Mouse (Mus musculus) heart, postnatal 36 days (tissue): ENCODE measurements at regions not wholly inside any gene's neighbourhood (a gene's known extent, or its start where the extent isn't known, plus 50 kb on each side); places are given as distances from the start of the nearest gene placed in this dataset.
"Not testable (repeated sequence)": the region's sequence is repeated elsewhere in the genome, so short reads cannot be mapped to it uniquely, and the experiment has no call there.

Source experiments
- DNase-seq, 2 experiments: peaks; one replicate each; pipeline ENCODE4 v3.0.0; 2021 to 2022
- intact Hi-C: fragments of 180-260 bp; cut with DNase I; formaldehyde crosslinking; loops from one replicate; pipeline ENCODE4 v1.15.1; 2025

DNA sequence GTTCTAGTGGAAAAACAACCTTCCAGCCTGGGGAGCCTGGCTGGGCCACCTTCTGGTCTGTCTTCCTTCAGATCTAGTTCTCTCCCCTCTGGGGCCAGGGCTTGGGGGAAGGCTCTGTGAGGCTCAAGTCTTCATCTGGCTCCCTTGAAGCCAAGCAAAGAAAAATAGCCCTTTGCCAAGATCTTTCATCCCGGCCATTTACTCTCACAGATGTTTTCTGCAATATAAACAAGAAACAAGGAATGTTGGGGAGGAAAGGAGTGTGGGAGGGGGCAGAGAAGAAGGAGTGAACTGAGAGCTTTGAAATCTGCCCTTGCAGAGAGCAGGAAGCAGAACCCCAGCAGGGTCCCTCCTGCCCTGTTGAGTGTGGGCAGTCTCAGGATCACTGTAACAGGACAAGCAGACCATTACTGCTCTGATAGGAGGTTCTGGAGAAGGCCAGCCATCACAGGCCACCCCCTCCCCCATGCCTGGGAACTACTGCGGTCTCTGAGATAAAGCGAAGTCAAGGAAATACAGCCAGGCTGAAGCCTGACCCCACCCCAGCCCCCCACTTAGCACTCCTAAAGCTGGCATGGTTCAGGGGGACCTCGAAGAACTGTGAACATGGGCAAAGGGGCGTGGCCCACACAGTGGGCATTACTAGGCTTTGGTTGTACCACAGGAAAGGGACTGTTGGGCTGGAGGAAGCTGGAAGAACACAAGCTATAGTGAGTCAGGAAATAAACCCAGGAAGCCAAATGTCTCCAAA, 118.8 kb downstream of the Zfp36l1 start:
- intact Hi-C loops: no loop called here
- no peak for DNase-seq

DNA sequence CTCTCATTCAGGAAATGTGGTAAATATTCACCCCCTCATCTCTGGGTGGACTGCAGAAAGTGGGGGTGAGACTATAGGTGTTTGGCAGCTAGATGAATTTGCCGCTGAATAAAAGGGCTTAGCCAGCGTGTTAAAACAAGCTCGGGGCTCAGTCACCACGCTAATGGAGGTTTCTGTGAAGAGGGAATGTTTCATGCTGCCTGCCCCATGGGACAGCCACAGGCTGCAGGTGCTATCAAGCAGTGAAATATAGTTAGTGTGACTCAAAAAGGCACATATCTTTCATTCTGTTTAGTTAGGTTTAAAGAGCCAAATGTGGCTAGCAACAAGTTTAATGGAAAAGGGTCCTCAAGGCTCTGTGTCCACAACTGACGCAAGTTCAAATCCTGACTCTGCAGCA, 121.5 kb downstream of the Zfp36l1 start:
- intact Hi-C loops: no loop called here

DNA sequence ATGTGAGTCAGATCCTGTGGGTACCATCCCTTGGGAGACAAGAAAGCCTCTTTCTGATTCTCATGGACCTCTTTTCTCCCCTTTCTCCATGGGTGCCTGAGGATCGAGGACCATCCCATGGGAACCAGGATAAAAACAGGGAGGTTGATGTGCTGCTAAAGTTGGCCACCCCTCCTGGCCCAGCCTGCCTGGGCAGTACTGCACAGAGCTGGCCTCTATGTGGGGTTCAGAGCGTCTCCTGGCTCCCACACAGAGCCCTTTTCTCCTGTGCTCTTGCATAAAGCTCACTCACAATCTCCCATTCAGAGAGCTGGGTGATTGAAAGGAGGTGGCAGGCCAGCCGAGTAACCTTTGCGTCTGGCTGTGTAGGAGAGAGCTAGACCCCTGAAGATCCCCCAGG, 122.1 kb downstream of the Zfp36l1 start:
- intact Hi-C loops: no loop called here

More for the DNA sequence above, 121.5 kb downstream of the Zfp36l1 start:
- no peak for DNase-seq

DNA sequence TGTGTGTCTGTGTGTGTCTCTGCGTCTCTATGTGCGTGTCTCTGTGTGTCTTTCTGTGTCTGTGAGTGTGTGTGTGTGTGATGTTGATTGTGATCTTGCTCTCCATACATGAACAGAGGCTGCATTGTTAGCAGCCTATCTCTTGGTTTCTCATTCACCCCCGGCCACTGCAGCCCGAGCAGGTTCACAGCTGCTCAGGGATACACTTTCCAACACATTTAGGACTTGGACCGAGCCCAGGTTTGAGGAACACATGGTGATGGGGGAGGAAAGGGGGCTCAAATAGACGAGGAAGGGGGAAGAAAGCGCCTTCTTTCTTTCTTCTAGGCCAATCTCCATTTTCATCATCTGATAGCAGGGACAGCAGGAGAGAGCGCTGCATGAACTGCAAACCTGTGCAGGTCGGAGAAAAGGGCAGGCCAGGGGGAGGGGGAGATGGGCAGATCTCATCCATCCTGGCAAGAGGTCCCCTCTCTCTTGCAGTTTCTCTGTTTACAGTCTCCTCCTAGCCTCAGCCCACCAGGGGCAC, 123.2 kb downstream of the Zfp36l1 start:
- intact Hi-C loops: no loop called here
- no peak for DNase-seq

More for the DNA sequence above, 122.1 kb downstream of the Zfp36l1 start:
- DNase-seq: no peak

DNA sequence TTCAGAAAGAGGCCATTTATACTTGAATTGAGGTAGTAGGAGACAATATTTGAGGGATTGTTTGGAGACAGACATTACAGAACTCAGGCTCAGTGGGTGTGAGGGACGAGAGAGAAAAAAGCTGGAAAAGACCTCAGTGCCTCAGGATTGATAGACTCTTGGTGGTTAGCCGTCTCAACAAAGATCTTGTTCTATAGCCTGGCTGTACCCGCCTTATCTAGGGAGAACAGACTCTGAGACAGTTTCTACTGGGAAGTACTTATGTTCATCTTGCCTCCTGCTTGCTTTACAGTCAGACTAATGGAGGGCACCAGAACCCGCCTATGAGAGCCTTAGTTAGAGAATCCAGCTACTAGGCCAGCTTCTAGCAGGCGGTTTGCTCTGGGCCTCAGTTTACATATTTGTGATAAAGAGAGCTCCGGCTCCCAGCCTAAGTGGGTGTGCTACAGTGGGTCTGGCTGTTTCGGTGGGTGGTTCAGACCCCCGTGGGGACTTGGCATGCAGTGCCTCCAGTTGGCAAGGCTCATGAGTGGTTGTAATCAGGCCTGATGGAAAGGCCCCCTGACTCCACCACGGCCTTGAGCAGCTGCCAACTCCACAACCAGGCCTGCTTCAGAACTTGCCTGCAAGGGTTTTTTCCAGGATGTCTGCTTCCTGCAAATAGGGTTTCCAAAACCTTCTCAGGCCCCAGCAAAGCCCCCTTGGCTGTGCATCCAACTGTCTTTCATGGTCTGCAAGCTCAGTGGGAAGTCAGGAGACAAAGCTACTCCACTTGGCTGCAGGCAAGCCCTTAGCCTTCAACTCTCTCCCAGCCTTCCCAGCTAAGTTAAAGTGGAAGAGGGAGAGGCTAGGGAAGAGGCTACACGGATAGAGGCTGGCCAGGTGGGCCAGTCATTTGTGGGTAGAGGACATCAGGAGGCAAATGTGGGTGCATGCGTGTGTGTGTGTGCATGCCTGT, 124.1 kb downstream of the Zfp36l1 start:
- intact Hi-C loops: no loop called here
- no peak for DNase-seq

DNA sequence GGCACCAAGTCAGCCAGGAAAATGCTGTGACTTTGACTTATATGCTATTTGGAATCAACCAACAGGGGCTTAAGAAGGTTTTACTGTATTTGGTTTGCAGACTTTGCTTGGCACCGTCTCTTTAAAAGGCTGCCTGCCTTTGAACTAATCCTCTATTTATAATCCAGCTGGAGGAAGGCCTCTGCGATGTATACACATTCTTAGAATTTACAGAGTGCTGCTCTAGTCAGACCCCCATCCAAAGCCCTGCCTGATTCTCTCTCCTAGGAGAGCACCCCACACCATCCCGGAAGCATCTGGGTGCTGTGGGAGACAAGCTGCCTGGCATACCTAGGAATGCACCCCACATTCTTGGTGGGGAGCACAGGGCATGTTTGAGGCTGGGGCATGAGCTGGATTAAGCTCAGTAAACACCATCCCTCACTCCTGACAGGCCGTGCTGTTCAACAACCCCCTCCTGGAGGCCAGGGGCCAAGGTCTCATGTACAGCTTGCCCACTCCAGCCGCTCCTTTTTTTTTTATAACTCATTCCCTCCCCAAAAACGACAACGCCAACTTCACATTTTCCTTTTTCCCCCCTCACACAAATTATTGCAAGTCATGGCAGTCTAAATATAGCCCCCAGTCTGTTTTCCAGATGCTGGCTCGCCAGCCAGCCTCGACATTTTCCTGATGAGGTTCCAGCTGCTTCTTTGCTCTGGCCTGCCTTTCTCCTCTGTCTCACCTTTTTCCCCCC, 126.4 kb downstream of the Zfp36l1 start:
- DNase-seq: peak in 1 of 2 experiments; percentile 12
- intact Hi-C loops: no loop called here

DNA sequence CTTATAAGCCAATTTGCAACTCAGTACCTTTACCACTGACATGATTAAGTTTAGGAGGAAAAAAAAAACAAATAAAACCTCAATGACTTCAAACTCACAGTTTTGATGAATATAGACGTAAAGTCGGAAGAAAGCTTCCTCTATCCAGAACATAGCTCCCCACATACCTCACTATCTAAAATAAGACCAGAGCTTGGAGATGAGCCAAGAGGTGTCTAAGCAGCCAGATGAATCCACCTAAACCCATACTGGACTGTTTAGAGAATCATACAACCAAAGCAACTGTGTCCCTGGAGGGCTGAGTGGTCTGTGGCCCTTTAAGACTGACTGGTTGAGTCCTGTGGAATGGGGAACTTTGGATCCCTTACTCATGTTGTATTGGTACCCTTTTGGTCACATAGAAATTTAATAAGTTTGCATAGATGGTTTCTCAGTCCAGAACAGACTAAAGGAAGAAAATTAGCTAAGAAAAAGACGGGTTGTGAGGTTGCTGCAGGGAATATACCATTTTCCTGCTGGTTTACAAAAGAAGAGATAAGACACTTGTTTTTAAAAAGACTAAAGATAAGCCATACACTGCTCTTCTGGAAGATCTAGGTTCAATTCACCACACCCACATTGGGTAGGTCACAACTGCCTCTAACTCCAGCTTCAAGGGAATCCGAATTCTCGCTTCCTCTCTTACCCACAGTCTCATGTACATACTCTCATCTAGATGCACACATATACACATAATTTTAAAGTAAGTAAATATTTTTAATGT, 127.6 kb downstream of the Zfp36l1 start:
- intact Hi-C loops: no loop called here
- no peak for DNase-seq

DNA sequence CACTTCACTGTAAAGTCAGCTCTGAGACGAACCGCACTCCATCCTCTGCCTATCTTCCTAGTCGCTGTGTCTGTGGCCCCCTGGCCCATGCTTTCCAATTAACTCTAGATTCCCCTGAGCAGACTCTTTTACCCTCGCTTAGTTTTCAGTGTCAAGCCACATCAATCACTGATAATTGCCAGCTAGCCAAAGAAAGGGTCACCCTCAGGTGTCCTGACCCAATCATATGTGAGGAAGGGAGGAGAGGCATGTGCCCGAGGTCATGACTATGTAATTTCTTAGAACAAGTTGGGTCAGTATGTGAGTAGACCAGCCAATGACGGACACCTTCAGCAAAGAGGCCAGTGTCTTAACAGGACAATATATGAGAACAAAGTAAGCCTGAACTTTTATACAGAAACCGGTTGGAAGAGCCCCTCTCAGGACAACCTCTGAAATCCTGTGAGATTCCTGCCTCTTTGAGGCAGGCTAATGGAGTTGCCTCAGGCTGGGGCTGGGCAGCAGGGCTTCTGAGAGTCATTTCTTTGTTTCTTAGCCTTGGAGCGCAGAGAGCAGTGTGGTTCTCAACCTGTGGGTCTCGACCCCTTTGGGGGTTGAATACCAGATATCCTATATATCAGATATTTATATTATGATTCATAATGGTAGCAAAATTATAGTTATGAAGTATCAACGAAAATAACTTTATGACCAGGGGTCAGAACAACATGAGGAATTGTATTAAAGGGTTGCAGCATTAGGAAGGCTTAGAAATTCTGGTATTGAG, 128.6 kb downstream of the Zfp36l1 start:
- intact Hi-C loops: no loop called here

DNA sequence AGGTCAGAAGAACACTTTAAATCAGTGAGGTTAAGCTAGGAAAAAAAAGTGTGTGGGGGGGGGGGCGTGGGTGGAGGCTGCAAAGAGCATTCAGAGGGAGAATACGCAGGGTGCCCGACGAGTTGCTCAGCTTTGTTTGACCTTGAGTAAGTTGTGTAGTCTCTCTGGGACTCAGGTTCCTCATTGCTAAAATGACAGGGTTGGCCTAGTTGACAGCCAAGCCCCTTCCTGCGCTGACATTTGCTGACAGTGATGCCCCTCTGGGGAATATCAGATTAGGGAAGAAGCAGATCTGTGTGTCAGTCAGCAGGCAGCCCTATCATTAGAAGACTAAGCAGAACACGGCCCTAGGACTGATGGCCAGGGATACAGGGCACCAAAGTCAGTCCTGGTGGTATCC, 129.6 kb downstream of the Zfp36l1 start:
- intact Hi-C loops: no loop called here

More for the DNA sequence above, 128.6 kb downstream of the Zfp36l1 start:
- no peak for DNase-seq

DNA sequence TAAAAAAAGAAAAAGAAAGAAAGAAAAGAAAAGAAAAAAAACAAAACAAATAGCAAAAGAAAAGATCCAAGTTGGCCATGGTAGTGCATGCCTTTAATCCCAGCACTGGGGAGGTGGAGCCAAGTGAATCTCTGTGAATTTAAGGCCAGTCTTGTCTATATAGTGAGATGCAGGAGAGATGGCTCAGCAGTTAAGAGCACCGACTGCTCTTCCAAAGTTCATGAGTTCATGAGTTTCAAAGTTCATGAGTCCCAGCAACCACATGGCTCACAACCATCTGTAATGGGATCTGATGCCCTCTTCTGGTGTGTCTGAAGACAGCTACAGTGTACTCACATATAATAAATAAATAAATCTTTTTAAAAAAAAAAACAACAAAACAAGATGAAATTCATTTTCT, 130.3 kb downstream of the Zfp36l1 start:
- intact Hi-C loops: not testable (repeated sequence)

More for the DNA sequence above, 129.6 kb downstream of the Zfp36l1 start:
- DNase-seq: no peak

DNA sequence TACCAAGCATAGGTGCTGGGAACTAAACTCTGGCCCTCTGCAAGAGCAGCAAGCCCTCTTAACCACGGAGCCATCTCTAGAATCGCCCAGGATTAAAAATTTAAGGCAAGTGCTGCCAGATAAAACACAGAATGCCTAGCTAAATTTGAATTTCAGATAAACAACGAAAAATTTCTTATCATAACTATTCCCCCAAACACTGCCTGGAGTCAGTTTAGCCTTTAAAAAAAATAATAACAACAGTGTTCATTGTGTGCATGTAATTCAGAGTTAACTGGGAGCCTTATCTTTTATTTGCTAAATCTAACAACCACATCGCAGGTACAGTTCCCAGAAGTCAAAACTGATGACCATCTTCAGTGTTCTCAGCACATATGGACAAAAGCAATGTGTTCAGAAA, 132.1 kb downstream of the Zfp36l1 start:
- no peak for DNase-seq
- intact Hi-C loops: no loop called here

More for the DNA sequence above, 130.3 kb downstream of the Zfp36l1 start:
- DNase-seq: not testable (repeated sequence)

DNA sequence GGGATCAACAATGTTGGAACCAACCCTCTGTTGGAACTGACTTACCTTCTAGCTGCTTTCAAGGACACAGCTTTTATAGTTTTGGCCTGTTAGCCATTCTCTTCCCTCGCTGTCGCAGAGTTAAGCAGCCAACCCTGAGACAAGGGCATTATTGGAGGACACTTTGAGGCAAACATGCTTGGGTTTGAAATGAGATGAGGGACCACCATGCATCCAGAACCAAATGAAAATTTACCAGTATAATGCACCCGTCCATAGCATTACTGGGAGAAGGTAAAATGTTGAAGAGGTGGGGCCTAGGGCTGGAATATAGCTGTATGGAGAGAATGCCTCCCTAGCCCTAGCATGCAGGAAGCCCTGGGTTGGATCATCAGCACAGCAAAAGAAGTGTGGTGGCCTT, 135.7 kb downstream of the Zfp36l1 start:
- intact Hi-C loops: no loop called here
- no peak for DNase-seq

DNA sequence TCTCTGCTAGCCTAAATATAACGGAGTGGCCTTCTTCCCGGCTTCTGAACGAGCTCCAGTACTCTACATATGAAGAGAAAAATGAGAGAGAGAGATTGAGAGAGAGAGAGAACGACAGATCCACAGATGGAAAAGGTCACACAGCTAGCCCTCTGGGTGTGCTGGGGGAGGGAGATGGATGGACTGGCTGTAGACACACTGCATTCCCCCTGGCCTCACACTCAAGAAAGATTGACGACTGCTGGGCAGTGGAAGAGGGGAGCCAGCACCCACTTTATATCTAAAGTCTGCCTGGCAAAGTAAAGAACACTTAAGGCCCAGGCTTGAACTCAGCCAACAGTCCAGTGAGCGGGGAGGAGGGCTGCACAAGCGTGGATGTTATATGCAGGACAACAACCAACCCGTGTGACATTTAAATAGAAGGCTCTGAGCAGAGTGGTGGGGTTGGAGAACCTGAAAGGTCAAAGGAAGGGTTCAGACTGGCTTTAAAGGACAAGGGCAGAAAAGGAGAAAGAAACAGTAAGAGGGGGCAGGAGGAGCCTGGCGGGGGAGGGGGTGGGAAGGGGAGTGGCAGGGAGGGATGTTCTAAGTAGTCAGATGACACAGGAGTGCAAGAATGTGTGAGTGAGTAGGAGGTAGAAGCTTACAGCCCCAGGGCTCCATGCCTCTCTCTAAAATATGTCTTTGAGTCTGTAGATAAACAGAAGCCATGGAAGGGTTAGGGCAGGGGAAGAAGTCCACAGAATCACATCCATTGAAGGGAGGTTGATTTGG, 137.2 kb downstream of the Zfp36l1 start:
- intact Hi-C loops: no loop called here
- DNase-seq: no peak

DNA sequence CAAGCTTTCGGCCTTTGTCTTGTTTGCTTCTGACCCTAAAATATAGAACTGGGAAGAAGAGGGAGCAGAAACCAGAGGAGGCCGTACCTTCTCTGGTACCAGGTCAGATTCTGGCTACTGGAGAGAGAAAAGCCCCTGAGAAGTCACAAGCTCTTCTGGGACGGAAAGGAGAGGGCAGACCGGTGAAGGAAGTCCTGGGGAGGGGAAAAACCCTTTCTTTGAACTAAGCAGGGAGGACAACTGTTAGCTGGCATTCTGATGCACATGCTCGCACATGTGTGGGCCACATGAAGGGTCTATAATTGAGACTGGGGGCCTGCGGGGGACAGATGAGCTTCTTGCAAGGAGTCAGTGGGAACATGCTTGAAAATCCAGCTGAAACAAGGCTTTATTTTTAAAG, 137.8 kb downstream of the Zfp36l1 start:
- DNase-seq: no peak
- intact Hi-C loops: no loop called here

DNA sequence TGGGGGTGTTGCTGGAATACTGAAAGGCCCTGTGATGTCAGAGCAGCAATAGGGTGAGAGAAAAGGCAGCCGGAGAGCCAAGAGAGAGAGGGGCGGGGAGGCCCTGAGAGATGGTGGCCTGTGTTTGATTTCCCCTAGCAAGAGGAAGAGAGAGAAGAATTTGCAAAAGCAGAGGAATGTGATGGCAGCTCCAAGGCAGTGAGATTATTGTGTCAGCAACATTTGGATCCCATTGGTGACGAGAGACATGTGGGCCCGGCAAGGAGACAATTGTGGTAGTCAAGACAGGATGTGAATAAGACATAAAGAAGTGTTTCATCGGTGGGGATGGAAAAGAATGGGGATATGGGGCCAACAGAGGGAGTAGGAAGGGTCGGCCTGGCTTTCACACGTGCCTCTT, 138.3 kb downstream of the Zfp36l1 start:
- intact Hi-C loops: no loop called here
- no peak for DNase-seq

DNA sequence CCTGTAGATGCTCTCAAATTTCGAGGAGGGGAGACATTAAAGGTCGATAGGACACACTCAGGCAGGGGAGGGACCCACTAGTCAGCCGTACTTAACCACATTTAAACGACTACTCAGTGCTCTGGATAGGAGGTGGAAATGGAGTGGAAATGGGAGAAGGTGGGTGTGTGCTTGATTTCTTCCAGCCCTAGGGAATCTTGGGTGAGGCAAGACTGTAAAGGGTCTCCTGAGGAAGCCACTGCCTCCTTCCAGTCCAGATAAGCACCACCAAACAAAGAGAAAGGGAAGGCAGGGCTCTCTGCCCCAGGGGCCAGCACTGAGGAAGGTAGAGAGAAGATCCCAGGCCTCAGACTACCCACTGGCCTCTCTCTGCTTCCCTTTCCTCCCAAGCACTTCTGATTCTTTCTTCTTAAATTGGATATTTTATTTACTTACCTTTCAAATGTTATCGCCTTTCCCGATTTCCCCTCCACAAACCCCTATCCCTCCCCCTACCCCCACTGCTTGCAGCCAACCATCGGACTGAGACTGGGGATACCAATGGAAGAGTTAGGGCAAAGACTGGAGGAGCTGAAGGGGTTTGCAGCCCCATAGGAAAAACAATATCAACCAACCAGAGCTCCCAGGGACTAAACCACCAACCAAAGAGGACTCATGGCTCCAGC, 139.1 kb downstream of the Zfp36l1 start:
- intact Hi-C loops: no loop called here

DNA sequence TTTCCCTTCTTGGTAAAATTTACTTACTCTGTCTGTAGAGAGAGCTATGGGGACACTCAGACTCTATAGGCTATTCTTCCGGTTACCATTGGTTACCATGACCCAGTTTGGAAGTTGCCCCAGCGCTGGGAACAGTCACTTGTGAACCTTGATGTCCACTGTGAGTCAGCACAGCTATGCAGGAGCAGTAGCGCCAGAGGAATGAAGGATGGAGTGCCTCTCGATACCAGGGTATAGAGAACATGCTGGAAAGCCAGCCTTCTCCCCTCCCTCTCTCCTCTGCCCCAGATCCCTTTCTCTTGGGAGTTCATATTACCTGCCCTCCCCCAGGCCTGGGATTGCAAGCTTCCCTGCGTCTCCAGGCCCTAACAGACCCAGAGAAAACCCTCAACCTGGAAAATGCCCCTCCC, 141.8 kb downstream of the Zfp36l1 start:
- DNase-seq: no peak
- intact Hi-C loops: loop anchor here (2.0 kb wide), 1 partner anchor 140 kb away; no protein-coding TSS in a partner anchor

More for the DNA sequence above, 139.1 kb downstream of the Zfp36l1 start:
- DNase-seq: no peak
